Mouse (Mus musculus) hindbrain, embryonic 12.5 days (tissue): ENCODE measurements around the gene Porcn. TPM values are rescaled to one million over a fixed set of nuclear protein-coding genes. Genes with fewer than 3 reads are reported as not detected.

Source experiments
- ATAC-seq: fragments of 200-750 bp; cut with Nextera tagmentation; 2 replicates; pipeline ENCODE4 v1.8.0; 2017; ENCODE audit warnings: moderate TSS enrichment; ENCODE audit not compliant: low FRiP score
- H3K27ac ChIP-seq: fragments of 300-500 bp; sonication (generic); 2 replicates; pipeline ENCODE4 v1.5.1; 2016; ENCODE audit warnings: mild to moderate bottlenecking
- H3K27me3 ChIP-seq: fragments of 300-500 bp; sonication (generic); 2 replicates; pipeline ENCODE4 v1.6.1; 2016; ENCODE audit warnings: mild to moderate bottlenecking
- H3K36me3 ChIP-seq: fragments of 300-500 bp; sonication (generic); 2 replicates; pipeline ENCODE4 v1.6.1; 2016; ENCODE audit warnings: mild to moderate bottlenecking
- H3K4me1 ChIP-seq: fragments of 300-500 bp; sonication (generic); 2 replicates; pipeline ENCODE4 v1.6.1; 2016
- H3K4me2 ChIP-seq: fragments of 300-500 bp; sonication (generic); replicated peaks from 2 replicates; pipeline ENCODE4 v1.6.1; 2016; ENCODE audit warnings: mild to moderate bottlenecking
- H3K4me3 ChIP-seq: fragments of 300-500 bp; sonication (generic); 2 replicates; pipeline ENCODE4 v1.5.1; 2016; ENCODE audit warnings: mild to moderate bottlenecking
- H3K9ac ChIP-seq: fragments of 300-500 bp; sonication (generic); 2 replicates; pipeline ENCODE4 v1.6.1; 2016; ENCODE audit warnings: mild to moderate bottlenecking, moderate library complexity
- H3K9me3 ChIP-seq: fragments of 300-500 bp; sonication (generic); replicated peaks from 2 replicates; pipeline ENCODE4 v1.6.1; 2016; ENCODE audit warnings: mild to moderate bottlenecking
- WGBS: fragments of 180-500 bp; shearing (Covaris S2); methylation state at CpG from one replicate; pipeline ENCODE4 v1.1.7; 2016; 5-methylcytosine and 5-hydroxymethylcytosine counted together
- polyA plus RNA-seq: library from polyadenylated mRNA; unstranded; fragments of >200 nt; fragmentation: Nextera tagmentation; extraction: Ambion mirVana; gene quantifications from 2 replicates; pipeline ENCODE4 v1.2.1, GENCODE M21; 2016

Gene Porcn
- 28.2 and 31.7 TPM in 2 replicates for polyA plus RNA-seq

GRCm38 (mm10) chrX:8206015-8206693 is at the start of gene Porcn:
Gene Porcn, minus strand, starts transcription at chrX:8206525.
- H3K4me2 ChIP-seq, result peak within 1 kb of the TSS; percentile 50
- no peaks in the 10 kb centered on the region for H3K27me3 ChIP-seq
- 0 out of 2 replicates have a peak, but pooled peaks cover 5% of the 10 kb centered on the region for H3K9me3 ChIP-seq
- H3K36me3 ChIP-seq, result 0 out of 2 replicates have a peak, but pooled peaks cover 1% of the 10 kb centered on the region
- peak within 1 kb of the TSS; percentile 55 for H3K9ac ChIP-seq
- H3K4me1 ChIP-seq, result no peaks in the 10 kb centered on the region
- ATAC-seq, result peak; percentile 95
- peak within 1 kb of the TSS; percentile 50 for H3K4me3 ChIP-seq
- WGBS, result 17% methylated on average over 46 of the region's 46 CpGs
- peak within 1 kb of the TSS; percentile 48 for H3K27ac ChIP-seq

- no peak overlapping the region for H3K27ac ChIP-seq
- no peaks in the 10 kb centered on the region for H3K9me3 ChIP-seq
- no peaks in the 10 kb centered on the region for H3K36me3 ChIP-seq
- H3K4me1 ChIP-seq, result peaks cover 4% of the 10 kb centered on the region
- no peak overlapping the region for H3K4me2 ChIP-seq
- no peak overlapping the region for H3K4me3 ChIP-seq
- 18% methylated on average over 6 of the region's 6 CpGs for WGBS
- ATAC-seq, result no peak
- H3K27me3 ChIP-seq, result no peaks in the 10 kb centered on the region
- no peak overlapping the region for H3K9ac ChIP-seq
Observed at GRCm38 (mm10) chrX:8255807-8256206, 49.5 kb upstream of the Porcn start.

GRCm38 (mm10) chrX:8253711-8254110 is 47.4 kb upstream of the Porcn start:
- Histone ChIP-seq H3K36me3 (no peaks in the 10 kb centered on the region), H3K27me3 (no peaks in the 10 kb centered on the region), H3K9me3 (no peaks in the 10 kb centered on the region), H3K4me2 (no peak overlapping the region), H3K4me3 (no peak overlapping the region), H3K9ac (no peak overlapping the region), H3K4me1 (peaks cover 4% of the 10 kb centered on the region), H3K27ac (no peak overlapping the region)
- no peak for ATAC-seq
- WGBS, result 84% methylated on average over 2 of the region's 2 CpGs

GRCm38 (mm10) chrX:8252334-8253285 is 46.3 kb upstream of the Porcn start, which contains the start of gene Ftsj1:
Gene Ftsj1, minus strand, starts transcription at chrX:8252406.
- WGBS, result 18% methylated on average over 45 of the region's 45 CpGs
- Histone ChIP-seq H3K36me3 (no peaks in the 10 kb centered on the region), H3K4me3 (peak within 1 kb of the TSS; percentile 53), H3K27ac (0 out of 2 replicates have a peak within 1 kb of the TSS, but pooled peaks have one; percentile 64), H3K9me3 (no peaks in the 10 kb centered on the region), H3K27me3 (no peaks in the 10 kb centered on the region), H3K4me1 (peaks cover 4% of the 10 kb centered on the region), H3K4me2 (peak within 1 kb of the TSS; percentile 53), H3K9ac (peak within 1 kb of the TSS; percentile 66)
- ATAC-seq, result peak; percentile 93

- ATAC-seq, result peak; percentile 60
- peak overlapping the region; percentile 53 for H3K4me3 ChIP-seq
- no peak overlapping the region for H3K27ac ChIP-seq
- H3K9me3 ChIP-seq, result no peaks in the 10 kb centered on the region
- H3K4me2 ChIP-seq, result peak overlapping the region; percentile 53
- no peaks in the 10 kb centered on the region for H3K27me3 ChIP-seq
- peak overlapping the region; percentile 66 for H3K9ac ChIP-seq
- H3K4me1 ChIP-seq, result peaks cover 4% of the 10 kb centered on the region
- H3K36me3 ChIP-seq, result no peaks in the 10 kb centered on the region
- 21% methylated on average over 18 of the region's 18 CpGs for WGBS
Observed at GRCm38 (mm10) chrX:8251789-8252333, 45.5 kb upstream of the Porcn start.

GRCm38 (mm10) chrX:8248542-8249120 is 42.3 kb upstream of the Porcn start:
- H3K4me1 ChIP-seq, result peaks cover 4% of the 10 kb centered on the region
- WGBS, result 88% methylated on average over 8 of the region's 8 CpGs
- ATAC-seq, result no peak
- H3K27ac ChIP-seq, result no peak overlapping the region
- H3K27me3 ChIP-seq, result no peaks in the 10 kb centered on the region
- H3K9me3 ChIP-seq, result no peaks in the 10 kb centered on the region
- H3K9ac ChIP-seq, result no peak overlapping the region
- no peak overlapping the region for H3K4me3 ChIP-seq
- H3K36me3 ChIP-seq, result no peaks in the 10 kb centered on the region
- no peak overlapping the region for H3K4me2 ChIP-seq

GRCm38 (mm10) chrX:8247680-8248079 is 41.4 kb upstream of the Porcn start:
- Histone ChIP-seq H3K4me2 (no peak overlapping the region), H3K4me1 (peaks cover 4% of the 10 kb centered on the region), H3K36me3 (no peaks in the 10 kb centered on the region), H3K4me3 (no peak overlapping the region), H3K27me3 (no peaks in the 10 kb centered on the region), H3K9me3 (no peaks in the 10 kb centered on the region), H3K9ac (no peak overlapping the region), H3K27ac (no peak overlapping the region)
- no peak for ATAC-seq
- WGBS, result 85% methylated on average over 2 of the region's 2 CpGs

- ATAC-seq, result no peak
- no peak overlapping the region for H3K9ac ChIP-seq
- H3K4me3 ChIP-seq, result no peak overlapping the region
- no peaks in the 10 kb centered on the region for H3K27me3 ChIP-seq
- H3K4me1 ChIP-seq, result no peaks in the 10 kb centered on the region
- H3K4me2 ChIP-seq, result no peak overlapping the region
- H3K36me3 ChIP-seq, result no peaks in the 10 kb centered on the region
- H3K27ac ChIP-seq, result no peak overlapping the region
- 74% methylated on average over 13 of the region's 13 CpGs for WGBS
- H3K9me3 ChIP-seq, result no peaks in the 10 kb centered on the region
Observed at GRCm38 (mm10) chrX:8238804-8239395, 32.6 kb upstream of the Porcn start.

GRCm38 (mm10) chrX:8236704-8237103 is 30.4 kb upstream of the Porcn start:
- WGBS, result 92% methylated on average over 2 of the region's 2 CpGs
- Histone ChIP-seq H3K4me2 (no peak overlapping the region), H3K4me1 (no peaks in the 10 kb centered on the region), H3K27me3 (no peaks in the 10 kb centered on the region), H3K4me3 (no peak overlapping the region), H3K27ac (no peak overlapping the region), H3K36me3 (no peaks in the 10 kb centered on the region), H3K9me3 (no peaks in the 10 kb centered on the region), H3K9ac (no peak overlapping the region)
- no peak for ATAC-seq

- H3K9me3 ChIP-seq, result no peaks in the 10 kb centered on the region
- 83% methylated on average over 3 of the region's 3 CpGs for WGBS
- no peak overlapping the region for H3K27ac ChIP-seq
- no peak overlapping the region for H3K9ac ChIP-seq
- no peaks in the 10 kb centered on the region for H3K27me3 ChIP-seq
- H3K4me3 ChIP-seq, result no peak overlapping the region
- no peaks in the 10 kb centered on the region for H3K36me3 ChIP-seq
- H3K4me2 ChIP-seq, result no peak overlapping the region
- H3K4me1 ChIP-seq, result no peaks in the 10 kb centered on the region
- no peak for ATAC-seq
Observed at GRCm38 (mm10) chrX:8233602-8234001, 27.3 kb upstream of the Porcn start.

- no peak for ATAC-seq
- no peak overlapping the region for H3K27ac ChIP-seq
- no peaks in the 10 kb centered on the region for H3K9me3 ChIP-seq
- WGBS, result 71% methylated on average over 4 of the region's 4 CpGs
- H3K4me1 ChIP-seq, result no peaks in the 10 kb centered on the region
- no peaks in the 10 kb centered on the region for H3K27me3 ChIP-seq
- no peak overlapping the region for H3K4me3 ChIP-seq
- H3K9ac ChIP-seq, result no peak overlapping the region
- no peaks in the 10 kb centered on the region for H3K36me3 ChIP-seq
- no peak overlapping the region for H3K4me2 ChIP-seq
Observed at GRCm38 (mm10) chrX:8230272-8230671, 23.9 kb upstream of the Porcn start.
